Mouse (Mus musculus) adrenal gland, postnatal 25 days (tissue): Measurements from ENCODE around the gene Klf13. TPM values are rescaled to one million over a fixed set of nuclear protein-coding genes. Genes with fewer than 3 reads are reported as not detected.
A peak's percentile ranks its signal among the peaks of the same experiment; 100 is the strongest.

Source experiments
- DNase-seq: peaks from one replicate; pipeline ENCODE4 v3.0.0; 2021; ENCODE audit warnings: mixed read lengths
- total RNA-seq: library from RNA; stranded (reverse); gene quantifications from 2 replicates; pipeline ENCODE4 v1.2.3, GENCODE M21; 2021

The Klf13 gene
- total RNA-seq, 1 experiment from 2014 or later, result 93.8 TPM

GRCm38 (mm10) chr7:63925413-63926360 lies 13.0 kb downstream of the Klf13 start:
- DNase-seq, result no peak

DNA sequence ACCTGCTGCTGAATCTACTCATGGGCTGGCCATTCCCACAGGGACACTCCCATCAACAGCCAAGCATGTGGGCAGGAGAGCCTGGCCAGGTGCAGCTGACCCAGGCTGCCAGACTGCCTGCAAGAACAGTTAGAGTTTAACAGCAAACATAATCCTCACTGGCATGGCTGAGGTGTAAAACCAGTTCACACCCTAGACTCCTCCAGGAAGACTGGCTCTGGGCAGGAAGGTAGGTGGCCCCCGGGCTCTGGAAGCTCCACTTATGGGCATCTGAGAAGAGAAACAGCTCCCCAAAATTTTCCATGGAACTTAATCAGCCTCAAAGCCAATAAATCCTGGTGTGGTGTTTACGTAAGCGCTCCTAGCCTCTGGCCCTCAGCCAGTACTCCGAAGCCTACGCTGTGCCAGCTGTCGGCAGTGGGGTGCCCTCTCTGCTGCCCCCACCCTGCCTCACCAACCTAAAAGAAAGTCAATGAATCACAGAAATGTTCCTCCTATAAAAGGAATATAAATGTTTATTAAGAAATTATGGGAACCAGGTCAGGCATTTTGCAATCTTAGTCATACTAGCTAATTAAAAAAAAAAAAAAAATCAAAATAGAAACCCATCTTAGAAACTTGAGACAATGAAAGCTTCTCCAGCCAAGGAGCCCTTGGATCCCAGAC lies 13.8 kb downstream of the Klf13 start:
- DNase-seq, result peak; percentile 88

GRCm38 (mm10) chr7:63924151-63924550 lies 14.6 kb downstream of the Klf13 start:
- DNase-seq, result no peak

DNA sequence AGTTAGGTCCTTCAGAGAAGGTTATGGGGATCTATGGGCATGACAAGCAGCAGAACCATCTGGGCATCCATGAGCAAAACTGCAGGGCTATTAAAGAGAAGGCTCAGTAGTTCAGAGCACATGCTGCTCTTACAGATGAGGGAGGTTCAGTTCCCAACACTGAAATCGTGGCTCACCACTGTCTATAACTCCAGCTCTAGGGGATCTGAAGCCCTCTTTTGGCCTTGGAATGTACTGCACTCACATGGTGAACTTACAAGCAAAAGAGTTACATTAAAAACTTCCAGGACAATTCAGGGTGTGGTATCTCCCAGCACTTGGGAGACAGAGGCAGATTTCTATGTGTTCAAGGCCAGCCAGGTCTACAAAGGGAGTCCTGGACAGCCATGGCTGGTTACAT lies 15.7 kb downstream of the Klf13 start:
- no peak for DNase-seq

GRCm38 (mm10) chr7:63922571-63922970 lies 16.1 kb downstream of the Klf13 start:
- no peak for DNase-seq

DNA sequence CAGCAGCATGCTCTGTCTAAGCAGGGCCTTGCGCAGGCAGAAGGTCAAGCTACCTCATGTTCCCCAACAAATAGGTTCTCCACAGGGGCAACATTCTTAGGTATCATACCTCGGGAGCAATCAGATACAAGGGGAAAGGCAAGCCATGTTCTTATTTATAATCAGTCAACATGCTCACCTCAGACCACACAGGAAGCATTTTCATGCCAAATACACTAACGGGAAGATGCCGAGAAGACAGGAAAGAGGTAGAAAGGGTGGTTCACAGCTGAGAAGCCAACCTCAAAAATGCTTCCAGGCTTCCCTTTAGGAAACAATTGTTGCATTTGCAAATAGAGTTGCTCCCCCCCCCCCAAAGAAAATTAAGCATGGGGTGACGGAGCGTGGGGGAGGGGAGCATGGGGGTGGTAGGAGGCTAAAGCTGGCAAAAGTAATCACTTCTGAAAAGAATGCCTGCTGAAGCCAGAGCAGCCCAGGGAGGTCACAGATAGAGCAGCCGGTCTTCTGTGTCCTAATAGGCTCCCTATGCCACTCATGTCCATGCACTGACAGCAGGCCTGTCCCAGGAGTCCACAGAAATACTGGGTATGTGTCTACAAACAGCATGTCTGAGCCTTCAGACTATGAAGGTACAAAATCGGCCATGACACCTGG lies 16.7 kb downstream of the Klf13 start:
- DNase-seq, result no peak

GRCm38 (mm10) chr7:63918771-63919768 lies 19.6 kb downstream of the Klf13 start:
- no peak for DNase-seq

DNA sequence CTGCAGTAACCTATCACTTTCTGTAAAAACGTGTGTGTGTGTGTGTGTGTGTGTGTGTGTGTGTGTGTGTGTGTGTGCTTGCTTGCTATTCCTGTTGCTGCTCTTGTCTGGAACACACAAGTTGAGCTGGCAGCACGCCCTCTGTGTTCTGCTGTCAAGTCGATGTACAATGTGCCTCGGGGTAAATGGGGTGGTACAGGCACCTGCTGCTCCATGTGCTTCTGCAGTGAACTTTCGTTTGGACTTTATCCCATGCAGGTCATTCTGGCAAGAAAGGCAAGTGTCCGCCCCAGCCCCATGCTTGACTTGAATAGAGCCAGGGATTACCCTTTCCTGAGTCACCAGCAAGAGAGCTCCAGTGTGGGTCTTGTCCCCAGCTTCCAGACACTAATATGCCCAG lies 21.0 kb downstream of the Klf13 start:
- DNase-seq, result peak; percentile 42

DNA sequence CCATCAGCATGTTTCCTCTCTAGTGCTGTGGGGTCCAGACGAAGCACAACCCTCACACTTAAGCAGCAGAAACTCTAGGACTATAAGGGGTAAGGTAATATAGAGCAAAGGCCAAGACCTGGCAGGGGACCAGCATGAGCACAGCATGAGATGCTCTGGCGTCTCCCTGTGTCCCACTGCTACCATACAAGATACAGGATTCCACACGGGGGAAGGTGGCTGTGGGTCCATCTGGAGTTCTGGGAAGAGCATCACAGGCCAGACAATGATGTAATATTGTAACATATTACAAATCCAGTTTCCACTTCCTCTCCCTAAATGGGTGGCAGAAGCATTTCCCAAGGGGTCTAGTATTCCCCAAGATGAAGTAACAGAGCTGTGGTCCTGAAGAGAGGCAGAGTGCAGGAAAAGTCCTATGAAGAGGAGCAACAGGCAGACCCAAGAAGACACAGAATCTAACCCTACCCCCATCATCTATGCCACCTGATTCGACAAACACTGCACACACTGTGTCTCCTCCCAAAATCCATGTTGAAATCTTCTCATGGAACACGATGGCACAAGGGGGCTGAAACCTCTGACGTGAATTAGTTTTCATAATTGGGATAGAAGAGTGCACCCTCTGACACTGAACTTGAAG lies 22.3 kb downstream of the Klf13 start, which contains the start of gene E030018B13Rik:
Gene E030018B13Rik (plus strand): TSS at position 590 of the 640 bp plus-strand sequence.
- DNase-seq, result no peak

- DNase-seq, result no peak
Measured at GRCm38 (mm10) chr7:63914891-63915290, 23.8 kb downstream of the Klf13 start.

DNA sequence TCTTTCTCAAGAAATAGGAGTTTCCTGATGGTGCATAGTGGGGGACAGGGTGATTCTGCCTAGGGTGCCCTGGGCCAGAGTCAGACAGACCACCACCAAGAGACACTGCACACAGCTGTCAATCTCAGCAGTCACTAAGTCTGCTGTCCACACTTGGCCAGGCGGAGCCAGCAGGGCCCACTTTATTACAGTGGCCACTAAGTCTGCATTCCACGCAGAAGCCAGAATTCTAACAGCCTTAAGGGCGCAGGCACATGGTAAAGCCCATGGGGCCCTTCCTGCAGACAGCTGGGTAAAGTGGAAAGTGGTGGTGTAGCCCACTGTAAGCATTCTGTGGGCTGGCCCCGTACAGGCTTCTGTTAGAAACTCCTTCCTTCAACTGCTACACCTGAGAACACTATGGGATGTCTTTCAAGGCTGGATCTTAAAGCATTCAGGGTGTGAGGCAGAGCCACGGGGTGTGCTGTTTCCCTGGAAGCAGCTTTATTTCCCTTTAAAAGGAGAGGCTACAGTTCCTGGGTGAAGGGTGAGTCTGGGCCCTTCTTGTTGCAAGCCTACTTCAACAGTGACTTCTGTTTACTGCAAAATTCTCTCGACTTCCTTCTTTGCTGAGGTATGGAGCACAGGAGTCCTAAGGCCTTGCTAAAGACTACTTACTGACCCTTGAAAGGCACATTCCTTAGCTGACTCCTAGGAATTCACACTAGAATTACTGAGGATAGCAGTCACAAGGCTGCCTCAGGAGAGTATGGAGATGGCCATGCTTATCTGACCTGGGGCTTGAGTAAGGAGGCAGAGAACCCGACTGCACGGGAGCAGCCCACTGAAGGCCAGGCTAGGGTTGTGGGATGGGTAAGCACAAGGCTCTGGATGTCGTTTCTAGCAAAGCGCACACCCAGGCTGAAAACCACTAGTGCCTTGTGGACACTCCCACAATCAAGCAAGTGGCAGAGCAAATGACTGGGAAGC lies 24.7 kb downstream of the Klf13 start:
- DNase-seq, result no peak

DNA sequence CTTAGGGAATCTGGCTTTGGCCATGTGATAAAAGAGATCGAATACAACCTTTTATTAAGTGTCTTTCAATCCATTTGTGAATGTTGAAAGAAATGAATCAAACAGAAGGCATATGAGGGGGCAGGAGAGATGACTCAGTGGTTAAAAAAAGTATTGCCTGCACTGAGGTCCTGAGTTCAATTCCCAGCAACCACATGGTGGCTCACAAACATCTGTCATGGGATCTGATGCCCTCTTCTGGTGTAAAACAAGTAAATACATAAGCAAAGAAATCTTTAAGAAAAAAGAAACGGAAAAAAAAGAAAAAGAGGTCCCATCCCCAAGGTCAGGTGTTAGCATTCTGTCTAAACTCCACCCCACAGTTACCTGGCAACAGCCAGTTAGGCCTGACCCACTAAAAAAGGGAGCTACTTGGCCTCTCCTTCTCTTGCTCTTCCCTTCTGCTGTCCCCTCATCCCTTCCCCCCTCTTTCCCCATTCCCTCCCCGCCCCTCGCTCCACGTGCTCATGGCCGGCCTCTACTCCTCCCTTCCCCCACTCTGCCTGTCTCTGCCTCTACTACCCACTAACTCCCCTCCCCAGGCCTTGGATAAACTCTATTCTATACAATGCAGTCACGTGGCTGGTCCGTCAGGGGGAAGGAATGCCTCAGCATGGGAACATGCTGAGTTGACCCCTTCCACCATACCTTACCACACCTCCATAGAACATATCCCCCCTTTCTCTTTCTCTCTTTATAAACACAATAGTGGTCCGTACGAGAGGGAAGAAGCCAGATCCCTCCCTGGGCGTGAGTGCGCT lies 25.6 kb downstream of the Klf13 start:
- no peak for DNase-seq

DNA sequence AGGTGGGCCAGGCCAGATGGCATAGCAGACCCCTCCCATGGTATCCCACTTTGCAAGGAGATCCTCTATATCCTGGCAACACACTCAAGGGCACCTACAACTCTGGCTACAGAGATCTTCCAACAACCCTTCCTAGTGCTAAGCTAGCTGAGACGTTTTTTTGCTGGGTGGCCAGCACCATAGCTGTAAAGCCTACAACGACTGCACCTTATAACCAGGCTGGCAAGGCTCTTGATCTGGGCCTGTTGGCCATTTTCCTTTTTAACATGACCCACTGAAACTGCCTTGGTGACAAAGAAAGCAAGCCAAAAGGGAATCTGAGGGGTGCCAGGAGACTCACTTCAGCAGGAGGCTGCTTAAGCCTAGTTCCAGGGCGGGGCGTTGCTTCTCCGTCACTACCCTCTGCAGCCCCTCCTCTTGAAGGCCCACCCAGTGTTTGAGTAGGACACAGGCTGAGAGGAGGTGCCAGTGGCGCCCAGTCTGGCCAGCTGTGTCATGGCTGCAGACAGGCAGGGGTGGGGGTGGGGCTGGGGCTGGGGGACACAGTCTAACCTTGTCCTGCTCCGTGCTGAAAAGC lies 26.4 kb downstream of the Klf13 start:
- no peak for DNase-seq

DNA sequence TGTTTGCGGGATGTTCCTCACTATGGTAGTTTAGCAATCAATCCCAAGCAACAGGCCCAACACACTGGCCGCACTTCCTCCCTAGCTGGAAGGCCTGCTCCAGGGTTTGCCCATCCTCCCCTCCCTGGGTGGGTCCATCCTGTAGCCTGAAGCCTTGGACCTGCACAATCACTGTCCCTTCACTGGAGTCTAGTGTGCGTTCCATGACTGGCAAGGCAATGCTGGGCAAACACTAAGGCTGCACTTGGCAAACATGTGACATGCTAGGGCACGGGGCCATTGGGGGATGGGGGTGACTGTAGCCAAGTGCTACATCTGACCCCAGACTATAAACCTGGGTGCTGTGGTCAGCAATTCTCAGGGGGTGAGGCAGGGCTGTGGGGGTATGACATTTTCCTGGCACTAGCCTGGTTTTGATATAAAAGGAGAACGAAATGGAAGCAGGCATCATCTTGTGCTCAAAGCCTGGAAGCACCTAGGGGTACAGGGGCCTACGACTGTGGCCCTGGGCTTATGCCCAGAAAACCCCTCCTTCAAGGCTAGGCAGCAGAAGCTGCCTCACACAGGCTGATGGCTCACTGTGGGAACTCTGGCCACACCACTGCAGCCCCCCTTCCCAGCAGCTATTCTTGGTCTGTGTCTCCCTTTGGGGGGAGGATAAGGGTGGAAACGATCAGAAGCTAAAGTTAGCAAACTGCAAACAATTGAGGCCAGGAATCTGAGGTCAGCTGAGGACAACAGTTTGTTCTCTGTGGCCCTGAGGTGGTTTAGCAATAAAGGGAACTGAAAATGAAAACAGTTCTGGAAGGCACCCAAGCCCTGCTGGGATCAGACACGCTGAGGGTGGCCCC lies 27.1 kb downstream of the Klf13 start:
- DNase-seq, result peak; percentile 51

DNA sequence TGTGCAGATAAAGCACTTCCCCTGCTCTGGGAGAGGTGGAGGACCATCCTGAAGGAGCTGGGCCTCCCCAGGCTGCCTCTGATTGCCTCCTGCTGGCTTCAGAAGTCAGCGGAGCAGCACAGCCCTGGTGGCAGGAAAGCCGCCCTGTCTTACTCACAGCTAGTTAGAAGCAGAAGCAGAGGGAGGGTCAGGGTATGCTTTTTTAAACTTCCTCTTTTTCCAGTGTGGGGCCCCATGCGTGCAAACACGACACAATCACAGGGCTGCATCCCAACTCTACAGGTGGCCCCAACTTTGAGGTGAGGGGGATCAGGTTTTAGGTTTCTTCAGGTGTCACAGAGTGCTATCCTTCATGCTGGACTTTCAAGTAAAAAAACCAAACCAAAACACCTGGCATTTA lies 27.8 kb downstream of the Klf13 start:
- DNase-seq, result no peak

- no peak for DNase-seq
Measured at GRCm38 (mm10) chr7:63910225-63910624, 28.5 kb downstream of the Klf13 start.

GRCm38 (mm10) chr7:63908496-63909285 lies 30.0 kb downstream of the Klf13 start:
- DNase-seq, result no peak
